Mouse (Mus musculus) brain, embryonic 18.5 days (tissue): Measurements from ENCODE around the gene Kctd5.
"Not testable (repeated sequence)": the region's sequence is repeated elsewhere in the genome, so short reads cannot be mapped to it uniquely, and the experiment has no call there.

Experiments
- DNase-seq: peaks from one replicate; pipeline ENCODE4 v3.0.0-alpha.2; 2012; ENCODE audit warnings: low read depth, low spot score

Kctd5 gene

DNA sequence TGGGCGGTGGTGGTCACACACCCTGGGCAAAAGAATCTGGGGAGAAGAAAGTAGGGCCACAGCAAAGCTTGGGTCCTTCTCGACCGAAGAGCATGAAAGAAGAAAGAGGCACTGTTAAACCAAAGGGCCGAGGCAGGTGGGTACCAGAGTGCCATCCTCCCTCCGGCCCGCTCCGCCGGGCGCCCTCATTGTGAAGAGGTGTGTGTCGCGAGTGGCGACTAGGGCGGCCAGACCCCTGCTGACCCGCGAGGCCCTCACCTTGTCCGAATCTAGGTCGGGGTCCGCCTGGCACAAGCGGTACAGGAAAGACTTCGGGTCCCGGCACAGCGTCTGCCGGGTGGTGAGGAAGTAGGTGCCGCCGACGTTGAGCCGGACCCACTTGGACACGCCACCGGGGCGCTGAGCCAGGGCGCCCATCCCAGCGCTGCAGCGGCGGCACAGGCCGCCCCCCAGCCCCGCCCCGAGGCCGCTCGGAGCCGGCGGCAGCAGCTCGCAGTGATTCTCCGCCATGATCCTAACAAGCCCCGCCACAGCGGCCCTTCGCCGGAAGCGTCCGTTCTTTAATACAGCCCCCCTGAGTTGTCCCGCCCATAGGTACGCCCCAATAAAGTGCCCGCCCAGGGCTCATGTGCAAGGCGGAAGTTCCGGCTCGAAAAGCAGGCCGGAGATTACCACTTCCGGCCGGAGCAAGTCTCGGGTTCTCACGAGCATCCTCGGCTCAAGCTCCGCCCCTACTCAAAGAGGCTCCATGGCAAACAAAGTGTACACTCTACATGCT is at the start of gene Kctd5:
TSS of gene Kctd5 (minus strand) at position 567 of the 778 bp plus-strand sequence.
- DNase-seq, result peak; percentile 91

- no peak for DNase-seq
Observed at GRCm38 (mm10) chr17:24119446-24119845, 46.2 kb upstream of the Kctd5 start.

- DNase-seq, result no peak
Observed at GRCm38 (mm10) chr17:24113031-24113430, 39.7 kb upstream of the Kctd5 start.

DNA sequence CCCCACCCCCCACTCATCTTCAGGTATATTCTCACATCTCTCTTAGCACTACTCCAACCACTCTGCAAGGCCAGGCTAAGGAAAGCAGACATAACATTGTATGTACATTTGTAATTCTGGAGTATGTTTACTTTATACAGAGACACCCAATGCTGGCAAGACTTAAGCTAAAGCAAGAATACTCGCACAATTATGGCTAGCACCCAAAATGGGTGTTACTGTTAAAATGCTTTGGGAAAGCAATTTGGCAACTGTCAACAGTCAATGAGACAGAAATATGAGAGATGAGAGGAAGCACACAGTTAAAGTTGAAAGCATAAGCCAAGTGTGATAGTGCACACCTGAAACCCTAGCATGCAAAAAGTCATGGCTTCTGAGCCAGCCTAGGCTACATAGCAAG is 38.0 kb upstream of the Kctd5 start:
- no peak for DNase-seq

- no peak for DNase-seq
Observed at GRCm38 (mm10) chr17:24108896-24109295, 35.6 kb upstream of the Kctd5 start.

GRCm38 (mm10) chr17:24105111-24105510 is 31.8 kb upstream of the Kctd5 start:
- no peak for DNase-seq

DNA sequence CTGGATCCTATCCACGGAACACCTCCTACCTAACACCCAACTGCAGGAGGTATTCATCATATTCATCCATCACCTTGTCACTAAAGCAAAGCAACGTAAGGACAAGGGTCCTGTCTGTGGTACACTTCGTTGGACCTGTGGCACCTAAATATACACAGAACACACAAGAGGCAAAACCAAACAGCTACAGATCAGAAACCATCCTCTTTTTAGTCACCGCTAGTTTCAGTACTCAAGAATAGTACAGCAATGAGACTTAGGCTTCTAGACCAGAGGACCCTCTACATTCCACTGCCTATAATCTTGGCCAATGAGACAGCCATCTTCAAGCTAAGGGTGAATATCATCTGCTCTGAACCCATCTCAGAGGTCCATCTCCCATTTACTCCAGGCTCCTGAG is 25.1 kb upstream of the Kctd5 start:
- DNase-seq, result no peak

GRCm38 (mm10) chr17:24090575-24090974 is 17.3 kb upstream of the Kctd5 start:
- no peak for DNase-seq

DNA sequence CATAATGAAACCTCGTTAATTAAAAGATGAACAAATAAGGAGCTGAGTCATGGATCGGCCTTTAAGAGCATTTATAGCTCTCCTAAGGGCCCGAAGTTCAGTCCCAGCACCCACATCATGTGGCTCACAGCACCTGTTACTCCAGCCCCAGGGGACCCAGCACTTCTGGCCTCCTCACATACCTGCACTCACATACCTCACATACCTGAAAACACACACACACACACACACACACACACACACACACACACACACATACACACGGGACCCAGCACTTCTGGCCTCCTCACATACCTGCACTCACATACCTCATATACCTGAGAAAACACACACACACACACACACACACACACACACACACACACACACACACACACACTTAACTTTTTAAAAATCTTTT is 13.1 kb upstream of the Kctd5 start:
- not testable (repeated sequence) for DNase-seq

DNA sequence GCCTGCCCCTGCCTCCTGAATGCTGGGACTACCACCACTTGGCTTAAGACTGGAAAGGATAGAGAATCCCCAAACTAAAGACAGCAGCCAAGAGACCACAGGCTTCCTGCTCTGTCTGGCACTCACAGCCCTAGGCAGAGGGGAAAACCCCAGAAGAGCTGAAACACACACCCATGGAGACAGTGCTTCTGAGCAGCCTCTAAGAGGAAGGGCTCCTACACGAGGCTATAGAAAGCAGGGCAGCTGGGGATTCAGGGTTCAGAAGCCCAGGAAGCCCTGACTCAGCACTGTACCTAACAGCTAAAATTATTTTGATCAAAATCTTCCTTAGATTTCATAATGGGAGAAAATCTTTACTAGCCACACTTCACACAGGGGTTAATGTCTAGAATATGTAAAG is 11.3 kb upstream of the Kctd5 start:
- no peak for DNase-seq

- no peak for DNase-seq
Observed at GRCm38 (mm10) chr17:24077101-24077500, 3.8 kb upstream of the Kctd5 start.

DNA sequence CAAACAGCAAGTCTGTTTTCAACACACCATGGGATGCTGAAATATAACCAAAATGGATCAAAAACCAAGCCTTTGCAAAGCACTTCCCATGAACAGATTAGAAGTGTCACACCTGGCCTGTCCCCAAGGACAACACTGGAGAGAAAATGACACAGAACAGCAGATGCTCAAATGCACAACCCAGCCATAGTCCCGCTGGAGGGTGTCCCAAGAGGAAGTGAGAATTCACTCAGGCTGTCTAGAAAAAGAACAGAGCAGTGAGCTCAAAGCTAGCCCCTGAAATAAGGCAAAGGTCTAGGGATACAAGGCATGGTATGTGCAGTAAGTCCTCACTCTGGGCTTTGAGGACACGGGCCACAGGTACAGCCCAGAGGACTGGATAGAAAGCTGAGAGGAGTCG is 3.8 kb downstream of the Kctd5 start:
- no peak for DNase-seq

DNA sequence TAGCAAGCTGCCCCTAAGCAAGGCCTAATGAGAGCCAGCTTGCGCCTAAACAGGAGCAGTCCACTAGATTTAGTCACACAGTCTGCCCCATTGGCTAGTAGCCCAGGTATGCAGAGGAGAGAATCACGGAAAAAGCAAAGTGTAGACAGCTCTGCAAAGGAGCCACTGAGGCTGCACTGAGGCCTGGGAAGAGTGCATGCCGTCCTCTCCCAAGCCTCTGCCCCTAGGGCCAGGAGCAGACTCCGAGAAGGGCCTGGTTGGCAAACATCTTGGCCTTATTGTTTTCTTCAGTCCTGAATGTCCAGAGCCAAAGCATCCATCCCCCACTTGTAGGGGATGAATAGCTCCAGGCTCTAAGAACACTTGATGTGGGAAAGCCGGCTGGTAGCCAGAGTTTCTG is 5.0 kb downstream of the Kctd5 start:
- no peak for DNase-seq

DNA sequence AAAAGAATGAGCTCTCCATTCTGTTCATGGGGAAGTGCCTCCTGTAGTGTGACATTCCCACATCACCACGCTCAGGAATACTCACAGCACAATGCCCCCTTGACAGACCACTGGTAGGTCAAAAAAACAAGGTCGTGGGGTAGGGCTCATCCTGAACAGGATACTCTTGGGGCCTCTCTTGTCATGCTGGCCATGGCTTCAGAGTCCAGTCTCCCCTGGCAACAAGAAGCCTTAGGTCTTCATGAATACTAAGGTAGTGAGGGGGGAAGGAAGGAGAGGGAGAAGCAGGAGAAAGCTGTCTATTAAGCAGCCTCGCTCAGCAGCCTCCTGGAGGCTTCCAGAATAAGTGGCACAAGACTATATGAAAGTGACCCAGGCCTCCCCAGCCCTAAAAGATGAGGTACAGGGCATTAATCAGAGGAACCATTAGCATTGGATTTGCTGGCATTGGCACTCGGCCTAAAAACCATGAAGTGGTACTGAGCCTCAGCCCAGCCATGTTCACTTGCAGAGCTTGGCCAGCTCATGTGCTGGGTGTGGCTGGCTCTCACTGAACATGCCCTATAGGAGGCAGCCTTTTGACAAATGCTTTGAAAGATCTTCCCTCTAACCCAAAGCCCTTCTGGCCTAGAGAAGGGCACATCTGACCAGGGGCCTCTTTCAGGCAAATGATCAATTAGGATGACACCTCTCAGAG is 10.7 kb downstream of the Kctd5 start:
- no peak for DNase-seq

DNA sequence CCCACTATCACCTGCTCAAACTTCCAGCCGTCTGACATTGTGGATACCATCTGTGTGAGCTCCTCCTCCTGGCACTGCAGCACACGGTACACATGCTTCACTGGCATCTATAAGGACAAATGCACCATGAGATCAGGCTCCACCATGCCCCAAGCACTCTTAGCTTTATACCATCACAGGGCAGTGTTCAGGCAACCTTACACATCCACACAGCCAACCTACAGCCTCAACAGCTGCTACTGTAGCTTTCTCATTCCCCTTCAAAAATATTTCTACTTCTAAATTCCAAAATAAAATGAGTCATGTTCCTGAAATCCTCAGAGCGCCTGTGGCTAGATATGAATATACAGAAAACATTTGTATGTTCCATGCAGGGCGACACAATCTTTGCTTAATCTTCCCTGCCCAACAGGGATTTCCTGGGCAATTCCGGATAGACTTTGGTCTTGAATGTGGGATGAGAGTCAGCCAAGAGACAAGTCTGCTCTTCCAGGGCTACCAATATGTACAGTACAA is 15.5 kb downstream of the Kctd5 start:
- DNase-seq, result no peak

DNA sequence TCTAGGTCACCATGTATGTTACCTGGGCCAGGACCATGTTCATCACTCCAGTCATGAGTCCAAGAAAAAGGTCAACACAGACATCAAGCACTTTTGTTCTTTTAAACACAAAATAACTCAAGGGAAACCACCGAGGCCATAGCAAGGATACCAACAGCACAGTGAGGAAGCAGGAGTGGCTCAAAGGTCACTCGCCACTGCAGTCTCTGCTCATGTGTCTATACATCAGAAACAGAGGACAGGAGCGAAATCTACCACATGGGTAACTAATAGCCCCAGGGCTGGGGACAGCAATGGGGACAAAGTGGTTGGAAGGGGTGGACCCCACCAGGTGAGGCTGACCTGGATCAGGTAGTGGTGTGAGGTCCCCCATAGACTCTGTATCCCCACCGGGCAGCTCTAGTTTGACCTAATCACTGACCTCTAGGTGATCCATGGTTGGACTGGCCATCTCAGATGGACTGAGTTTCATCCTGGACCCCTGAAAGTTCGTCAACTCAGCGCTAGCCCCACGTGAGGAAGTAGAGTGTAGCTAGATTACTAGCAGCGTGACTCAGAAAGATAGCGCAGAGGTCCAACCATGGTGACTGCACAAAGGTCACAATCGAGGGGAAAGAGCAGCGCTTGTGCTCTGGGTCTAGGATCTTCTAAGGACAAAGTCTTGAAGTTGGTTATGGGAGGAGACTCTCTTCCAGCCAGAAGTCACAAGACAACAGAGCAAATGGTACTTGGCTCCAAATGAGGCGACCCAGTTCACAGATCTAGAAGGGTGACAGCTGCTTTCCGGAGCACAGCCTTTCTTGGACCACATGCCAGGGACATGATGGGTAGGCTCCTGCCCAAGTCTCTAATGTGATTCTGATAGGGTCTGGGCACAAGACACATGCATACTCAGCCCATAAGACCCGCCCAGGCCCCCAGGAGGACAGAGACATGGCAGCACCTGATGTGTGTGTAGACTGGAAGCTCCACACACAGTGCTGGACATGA is 16.4 kb downstream of the Kctd5 start:
- no peak for DNase-seq

- DNase-seq, result no peak
Observed at GRCm38 (mm10) chr17:24049008-24049407, 24.3 kb downstream of the Kctd5 start.

- DNase-seq, result no peak
Observed at GRCm38 (mm10) chr17:24048053-24048452, 25.2 kb downstream of the Kctd5 start.

DNA sequence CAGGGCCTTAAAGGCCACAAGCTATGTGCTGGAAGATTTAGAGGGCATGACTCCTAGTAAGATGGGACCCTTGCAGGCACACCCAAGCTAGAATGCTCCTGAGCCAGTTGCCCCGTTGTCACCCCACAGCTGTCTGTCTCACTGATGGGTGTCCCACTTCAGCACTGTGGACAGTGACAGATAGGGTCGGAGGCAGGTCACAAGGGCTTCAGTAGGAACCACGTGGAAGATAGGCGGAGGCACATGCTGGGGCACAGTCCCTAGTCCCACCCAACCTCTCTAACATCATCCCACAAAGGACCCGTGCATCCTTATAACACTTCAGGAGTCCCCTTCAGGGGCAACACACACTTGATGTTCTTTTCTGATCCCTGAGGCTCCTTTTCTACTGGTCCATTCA is 27.3 kb downstream of the Kctd5 start:
- DNase-seq, result no peak

GRCm38 (mm10) chr17:24045608-24046007 is 27.7 kb downstream of the Kctd5 start:
- DNase-seq, result no peak

DNA sequence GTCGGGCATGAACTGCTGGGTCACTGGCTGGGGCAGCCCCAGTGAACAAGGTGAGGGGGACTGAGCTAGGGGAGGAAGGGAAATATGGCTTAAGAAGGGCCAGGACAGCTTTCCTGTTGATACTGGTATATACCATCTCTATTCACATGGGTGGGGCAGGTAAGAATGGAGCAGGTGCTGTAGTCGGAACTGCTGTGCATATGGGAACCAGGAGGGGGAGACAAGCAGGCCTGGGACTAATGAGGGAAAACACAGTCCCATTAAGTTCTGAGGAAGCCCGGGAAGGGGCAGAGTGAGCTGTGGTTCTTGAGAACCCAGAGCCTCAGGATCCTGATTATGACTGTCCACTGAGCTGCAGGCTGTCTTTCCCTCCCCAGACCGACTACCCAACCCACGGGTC is 28.8 kb downstream of the Kctd5 start:
- DNase-seq, result no peak

- no peak for DNase-seq
Observed at GRCm38 (mm10) chr17:24037844-24038243, 35.4 kb downstream of the Kctd5 start, which contains the start of gene Prss27. Gene Prss27, plus strand, starts transcription at chr17:24038144.
